Mouse (Mus musculus) small intestine, adult 2 months (tissue): ENCODE results near the gene Clcnkb.
A peak's percentile ranks its signal among the peaks of the same experiment; 100 is the strongest.

Source experiments
- CTCF ChIP-seq: fragments of 200-500 bp; IDR thresholded peaks from 2 replicates; pipeline ENCODE4 v1.5.1; 2012; ENCODE audit warnings: low read depth, mild to moderate bottlenecking, control low read depth, inconsistent platforms, low read length, moderate library complexity, mixed read lengths; ENCODE audit not compliant: insufficient replicate concordance, insufficient read length; ENCODE audit errors: extremely low read depth
- POLR2A ChIP-seq: fragments of 200-500 bp; IDR thresholded peaks from 2 replicates; pipeline ENCODE4 v1.6.1; 2012; ENCODE audit warnings: low read depth, mild to moderate bottlenecking, control low read depth, inconsistent platforms, low read length, moderate library complexity

- TF ChIP-seq POLR2A = no peak
- peak; percentile 72; the same call in 1 of the 2 replicates for TF ChIP-seq CTCF
These were observed 28.6 kb downstream of the Clcnkb start for GRCm38 (mm10) chr4:141387093-141387784.
